Mouse (Mus musculus) megakaryocyte progenitor cell, adult 5-6 weeks (primary cell): ENCODE data around the gene Nr6a1. TPM values are rescaled to one million over a fixed set of nuclear protein-coding genes. Genes with fewer than 3 reads are reported as not detected.
A peak's percentile ranks its signal among the peaks of the same experiment; 100 is the strongest.

Experiments used
- ATAC-seq: replicated peaks from 2 replicates; pipeline ENCODE4 v1.8.0; 2016; ENCODE audit warnings: mild to moderate bottlenecking, moderate TSS enrichment, inconsistent platforms; ENCODE audit not compliant: poor library complexity
- total RNA-seq, 2 experiments: library from RNA; stranded (forward) in 1 of 2; stranded (reverse) in 1 of 2; fragments of 157-497, 149-512 nt in 1 of 2; fragments of 200-1000 nt in 1 of 2; gene quantifications; 2 replicates each; pipeline versions ENCODE4 v1.2.3 to v1.2.4; 2015 to 2017

Gene Nr6a1
- total RNA-seq (2015) (0.85 and 1.3 TPM in 2 replicates), total RNA-seq (2017) (1.4 and 2.7 TPM in 2 replicates)

DNA sequence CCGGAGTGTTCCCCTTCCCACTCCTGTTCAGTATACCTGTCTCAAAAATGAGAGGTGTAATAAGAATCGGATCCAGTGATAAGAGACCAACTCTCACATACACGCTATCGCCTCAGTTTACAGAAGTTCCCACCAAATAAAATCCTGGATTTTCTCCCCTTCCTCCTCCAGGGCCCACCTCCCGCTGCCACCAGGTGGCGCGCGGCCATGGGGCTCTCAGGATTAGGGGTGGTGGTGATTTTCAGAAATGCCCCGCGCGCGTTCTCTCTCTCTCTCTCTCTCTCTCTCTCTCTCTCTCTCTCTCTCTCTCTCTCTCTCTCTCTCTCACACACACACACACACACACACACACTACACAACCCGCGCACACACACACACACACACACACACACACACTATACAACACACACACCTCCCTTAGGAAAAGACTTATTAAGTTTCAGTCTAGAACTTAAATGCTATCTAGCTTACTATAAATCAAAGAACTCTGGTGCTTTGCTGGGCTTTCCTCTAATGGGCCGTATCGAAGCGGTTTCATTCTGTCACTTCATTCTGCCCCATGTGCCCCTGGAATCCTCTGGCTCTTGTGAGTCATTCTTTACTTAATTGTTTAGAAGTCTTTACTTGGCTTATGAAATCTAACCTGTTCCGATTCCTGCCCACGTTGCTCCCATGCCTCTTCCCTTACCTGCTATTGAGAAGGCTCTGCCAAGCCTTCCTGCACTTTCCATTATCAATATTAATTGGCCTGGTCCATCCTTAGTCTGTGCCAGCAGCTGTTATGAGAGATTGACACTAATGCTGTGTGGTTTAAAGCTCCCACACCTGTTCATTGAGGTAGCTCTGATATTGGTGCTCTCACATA is at the start of gene Nr6a1:
Nr6a1 (minus strand) TSS at position 574 of the 865 bp plus-strand sequence.
- peak; percentile 47 for ATAC-seq

DNA sequence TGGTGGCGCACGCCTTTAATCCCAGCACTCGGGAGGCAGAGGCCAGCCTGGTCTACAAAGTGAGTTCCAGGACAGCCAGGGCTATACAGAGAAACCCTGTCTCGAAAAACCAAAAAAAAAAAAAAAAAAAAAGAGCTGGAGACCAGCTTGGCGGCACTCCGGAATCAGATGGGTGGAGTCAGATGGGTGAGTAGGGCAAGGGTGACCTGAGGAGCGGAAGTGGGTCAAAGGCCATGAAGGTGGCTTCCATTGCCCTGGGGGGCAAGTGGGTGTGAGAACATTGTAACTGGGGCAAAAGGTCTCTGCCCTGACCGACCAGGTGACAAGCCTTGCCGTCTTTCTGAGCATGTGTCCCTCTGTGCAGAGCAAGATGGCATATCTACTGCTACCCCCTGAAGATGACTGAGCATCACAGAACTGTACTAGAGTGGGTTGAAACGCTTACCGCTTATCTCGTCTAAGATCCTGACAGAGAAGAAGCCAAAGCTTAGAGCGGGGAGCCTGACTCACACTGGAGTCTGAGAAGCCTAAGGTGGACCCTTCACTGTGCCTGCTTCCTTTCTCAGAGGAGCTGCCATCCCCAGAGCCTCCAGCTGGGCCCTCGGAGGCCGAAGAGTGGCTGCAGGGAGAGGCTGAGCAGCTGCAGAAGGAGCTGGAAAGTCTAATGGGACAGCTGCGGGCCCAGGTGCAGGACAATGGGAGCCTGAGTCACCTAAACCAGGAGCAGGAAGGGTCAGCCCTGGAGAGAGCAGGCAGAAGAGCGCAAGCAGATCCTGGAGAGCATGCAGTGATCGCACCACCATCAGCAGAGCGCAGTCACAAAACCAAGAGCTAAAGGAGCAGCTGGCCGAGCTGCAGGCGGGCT is 48.7 kb upstream of the Nr6a1 start:
- ATAC-seq: no peak

- ATAC-seq: no peak
Observed at GRCm38 (mm10) chr2:38975181-38975580, 47.7 kb upstream of the Nr6a1 start.

DNA sequence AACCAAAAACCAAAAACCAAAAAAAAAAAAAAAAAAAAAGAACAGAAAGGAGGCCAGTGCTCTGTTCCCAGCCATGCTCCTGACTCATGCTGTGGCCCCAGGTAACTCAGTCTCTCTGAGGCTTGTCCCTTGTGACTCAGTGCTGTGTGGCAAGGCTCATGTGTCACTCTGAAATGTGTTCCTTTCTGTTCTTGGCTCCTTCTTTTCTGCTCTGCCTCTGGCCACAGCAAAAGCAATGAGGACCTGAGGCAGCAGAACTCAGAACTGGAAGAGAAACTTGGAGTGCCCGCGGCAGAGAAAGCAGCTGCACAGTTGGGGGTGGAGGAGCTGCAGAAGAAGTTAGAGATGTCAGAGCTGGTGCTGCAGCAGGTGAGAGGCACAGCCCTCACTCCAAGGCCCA is 46.7 kb upstream of the Nr6a1 start:
- no peak for ATAC-seq

DNA sequence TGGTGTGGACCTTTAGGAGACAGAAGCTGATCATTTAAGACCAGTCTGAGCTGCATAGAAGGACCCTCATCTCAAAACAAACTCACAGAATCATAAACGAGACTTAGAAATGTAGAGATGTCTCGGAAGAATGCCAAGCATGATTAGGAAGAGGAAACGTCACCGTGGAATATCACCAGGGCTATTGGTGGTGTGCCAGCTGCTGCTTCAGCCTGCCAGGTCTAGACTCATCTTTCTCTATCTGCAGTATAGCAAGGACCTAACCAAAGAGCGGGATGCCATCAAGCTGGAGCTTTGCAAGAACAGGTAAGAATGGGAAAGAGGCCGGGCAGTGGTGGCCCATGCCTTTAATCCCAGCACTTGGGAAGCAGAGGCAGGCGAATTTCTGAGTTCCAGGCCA is 46.2 kb upstream of the Nr6a1 start:
- no peak for ATAC-seq

DNA sequence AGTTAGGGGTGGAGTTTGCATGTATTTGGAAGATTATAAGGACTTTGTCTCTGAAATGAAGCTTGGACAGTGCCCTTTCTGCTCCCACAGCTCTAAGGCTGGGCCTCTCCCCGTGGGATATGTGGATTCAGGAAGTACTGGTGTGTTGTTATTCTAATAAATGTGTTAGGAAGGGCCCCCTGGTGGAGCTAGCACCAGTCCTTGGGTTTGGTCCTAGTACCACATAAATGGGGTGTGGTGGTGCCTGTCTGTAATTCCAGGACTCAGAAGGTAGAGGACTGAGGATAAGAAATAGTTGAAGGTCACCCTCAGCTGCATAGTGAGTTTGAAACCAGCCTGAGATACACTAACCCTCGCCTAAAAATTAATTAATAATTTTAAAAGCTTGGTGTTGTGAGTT is 45.7 kb upstream of the Nr6a1 start:
- no peak for ATAC-seq

DNA sequence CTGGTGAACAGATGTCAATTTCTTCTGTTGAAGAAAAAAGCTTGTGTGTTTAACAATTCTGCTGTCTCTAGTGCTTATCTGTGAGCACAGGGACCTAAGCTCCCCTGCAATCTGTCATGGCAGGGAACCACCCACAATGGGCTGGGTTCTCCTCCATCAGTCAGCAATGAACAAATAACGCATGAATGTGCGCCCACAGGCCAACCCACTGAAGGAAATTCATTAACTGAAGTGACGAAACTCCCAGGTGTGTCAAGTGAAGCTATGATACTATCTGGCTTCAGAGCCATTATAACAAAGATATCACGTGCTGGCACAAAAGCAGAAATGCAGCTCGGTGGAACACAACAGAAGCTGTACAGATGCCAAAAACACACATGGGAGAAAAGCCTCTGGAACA is 42.6 kb upstream of the Nr6a1 start:
- ATAC-seq: peak; percentile 96

DNA sequence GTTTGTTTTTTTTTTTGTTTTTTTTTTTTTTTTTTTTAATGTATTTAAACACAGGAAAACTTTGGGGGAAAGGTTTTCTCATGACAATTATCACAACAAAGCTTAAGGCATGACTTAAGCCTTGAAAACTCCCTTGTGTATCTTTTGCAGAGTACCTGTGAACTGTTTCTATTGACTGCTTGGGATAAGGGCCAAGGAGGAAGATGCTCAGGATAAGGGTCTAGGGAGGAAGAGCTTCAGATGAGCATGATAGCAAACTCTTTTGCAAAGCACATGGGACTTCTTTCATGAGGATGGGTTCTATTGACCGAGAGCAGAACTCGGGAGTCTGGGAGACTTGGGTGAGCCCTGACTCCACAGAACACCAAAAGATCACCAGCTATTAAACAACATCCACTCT is 42.2 kb upstream of the Nr6a1 start:
- no peak for ATAC-seq

GRCm38 (mm10) chr2:38964198-38964597 is 36.7 kb upstream of the Nr6a1 start:
- no peak for ATAC-seq

GRCm38 (mm10) chr2:38957671-38958223 is 30.3 kb upstream of the Nr6a1 start:
- ATAC-seq: peak; percentile 60

DNA sequence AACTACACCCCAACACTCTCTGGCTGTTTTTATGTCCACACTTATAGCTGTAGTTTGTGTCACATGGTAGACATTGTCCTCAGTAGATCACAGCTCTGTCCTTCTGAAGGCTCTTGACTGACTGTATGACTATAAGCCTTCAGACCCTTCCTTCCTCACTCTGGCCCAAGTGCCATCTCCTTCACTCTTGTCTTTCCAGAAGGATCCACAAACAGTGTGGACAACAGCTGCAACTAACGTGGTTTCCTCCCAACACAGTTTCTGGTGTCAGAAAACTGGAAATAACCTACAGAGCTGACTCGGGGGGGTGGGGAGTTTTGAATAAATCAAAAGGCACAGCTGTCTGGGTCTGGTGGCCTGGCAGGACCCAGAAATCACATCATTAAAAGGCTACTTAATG is 28.6 kb upstream of the Nr6a1 start:
- ATAC-seq: peak; percentile 15; the same call in 1 of the 2 replicates

DNA sequence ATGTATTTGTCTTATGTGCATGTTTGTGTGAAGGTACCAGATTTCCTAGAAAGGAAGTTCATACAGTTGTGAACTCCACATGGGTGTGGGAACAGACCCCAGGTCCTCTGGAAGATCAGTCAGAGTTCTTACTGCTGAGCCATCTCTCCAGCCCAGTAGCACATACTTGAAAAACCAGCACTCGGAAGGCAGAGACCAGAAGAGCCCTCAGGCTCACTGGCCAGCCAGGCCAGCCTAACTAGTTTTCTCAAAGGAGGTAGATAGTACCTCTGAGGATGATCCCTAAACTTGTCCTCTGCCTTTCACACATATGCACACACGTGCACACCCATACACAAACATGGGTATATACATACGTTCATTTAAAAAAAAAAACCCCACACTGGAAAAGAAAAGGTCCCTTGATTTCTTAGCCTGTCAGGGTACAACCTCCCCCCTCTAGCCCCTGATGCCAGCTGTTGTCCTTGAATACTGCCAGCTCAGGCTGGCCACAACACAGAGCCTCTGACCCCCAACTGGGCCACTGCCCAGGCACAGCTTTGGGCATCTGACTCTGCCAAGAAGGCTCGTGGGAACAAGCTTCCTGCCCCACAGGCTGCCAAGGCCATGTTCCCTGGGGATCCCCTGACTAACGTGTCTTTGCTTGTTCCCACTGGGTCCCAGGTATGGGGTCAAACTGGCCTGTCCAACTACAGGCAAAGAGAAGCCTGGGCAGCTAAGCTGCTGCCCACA is 25.8 kb upstream of the Nr6a1 start:
- ATAC-seq: no peak

DNA sequence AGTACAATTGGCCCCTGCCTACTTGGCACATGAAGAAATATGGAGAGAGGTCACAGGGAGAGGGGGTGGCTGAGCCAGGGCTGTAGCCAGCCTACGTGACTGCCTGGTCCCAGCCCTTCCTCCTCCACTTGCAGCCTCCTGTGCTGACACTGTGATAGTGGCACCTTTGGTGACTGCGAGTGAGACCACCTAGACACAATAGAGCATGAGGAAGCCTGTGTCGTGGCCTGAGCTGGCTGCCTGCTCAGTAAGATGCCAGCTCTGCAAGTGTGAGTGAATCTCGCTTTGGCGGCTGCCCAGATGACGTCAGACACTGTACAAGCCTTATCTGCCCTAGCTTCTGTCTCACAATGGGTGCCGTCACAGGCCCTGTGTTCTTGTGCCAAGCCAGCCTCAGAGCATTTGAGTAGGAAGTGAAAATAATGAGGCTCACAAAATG is 22.8 kb upstream of the Nr6a1 start:
- ATAC-seq: peak; percentile 97

GRCm38 (mm10) chr2:38947566-38947965 is 20.1 kb upstream of the Nr6a1 start:
- ATAC-seq: no peak

GRCm38 (mm10) chr2:38944460-38945161 is 17.1 kb upstream of the Nr6a1 start:
- peak; percentile 61 for ATAC-seq

DNA sequence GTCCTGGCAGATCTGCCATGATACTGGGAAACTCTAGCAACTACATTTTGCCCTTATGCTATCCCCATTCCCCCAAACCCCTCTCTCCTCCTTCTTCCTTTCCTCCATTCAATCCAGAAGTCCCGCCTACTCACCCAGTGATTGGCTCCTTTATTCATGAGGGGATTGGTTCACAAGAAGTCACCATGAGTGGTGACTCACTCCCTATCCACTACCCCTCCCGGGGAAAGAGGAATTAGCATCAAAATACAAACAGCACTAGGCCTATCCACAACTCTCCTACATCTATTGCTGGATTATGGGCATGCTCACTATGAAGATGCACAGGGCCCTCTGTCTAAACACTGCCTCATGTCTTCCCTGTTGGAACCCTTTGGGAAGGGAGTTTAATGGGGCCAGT is 16.5 kb upstream of the Nr6a1 start:
- ATAC-seq: 0 out of 2 replicates have a peak, but pooled peaks have one; percentile 27

DNA sequence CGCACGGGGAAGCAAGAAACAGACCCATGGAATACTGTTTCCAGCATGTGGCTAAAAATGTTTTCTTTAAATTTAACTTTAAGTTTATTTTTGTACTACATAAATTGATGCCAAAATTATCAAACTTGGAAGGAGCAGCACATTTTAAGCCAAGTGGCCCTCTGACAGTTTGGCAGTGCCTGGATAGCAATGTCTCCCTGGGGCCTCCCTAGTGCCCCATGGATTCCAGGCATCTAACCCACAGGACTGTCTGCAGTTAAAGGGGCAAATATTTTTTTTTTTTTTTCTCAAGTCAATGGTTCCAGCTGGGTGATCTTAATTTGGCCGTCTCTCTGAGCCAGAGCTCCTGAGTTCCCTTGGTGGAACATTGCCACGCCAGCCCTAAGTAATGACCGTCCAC is 15.7 kb upstream of the Nr6a1 start:
- no peak for ATAC-seq

- ATAC-seq: no peak
Observed at GRCm38 (mm10) chr2:38941898-38942297, 14.4 kb upstream of the Nr6a1 start.

GRCm38 (mm10) chr2:38941426-38941825 is 13.9 kb upstream of the Nr6a1 start:
- no peak for ATAC-seq

DNA sequence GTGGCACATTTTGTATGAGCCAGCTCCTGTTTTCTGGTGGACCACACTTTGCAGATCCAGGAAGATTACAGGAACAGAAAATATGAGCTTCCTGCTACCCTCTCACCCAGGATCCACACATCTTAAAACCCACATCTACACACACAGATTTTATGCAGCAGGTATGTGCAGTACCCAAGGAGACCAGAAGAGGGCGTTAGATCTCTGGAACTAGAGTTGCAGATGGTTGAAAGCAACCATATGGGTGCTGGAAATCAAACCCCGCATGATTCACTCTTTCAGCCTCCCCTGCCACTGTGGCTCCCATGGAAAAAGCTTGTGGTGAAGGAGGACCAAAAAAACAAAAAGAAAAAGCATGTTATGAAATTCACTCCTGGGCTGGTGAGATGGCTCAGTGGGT is 11.6 kb upstream of the Nr6a1 start:
- ATAC-seq: no peak
